Mouse (Mus musculus): ENCODE results near the gene Btnl2.
"Not testable (repeated sequence)": the region's sequence is repeated elsewhere in the genome, so short reads cannot be mapped to it uniquely, and the experiment has no call there.

Gene Btnl2

GRCm38 (mm10) chr17:34354539-34354938 lies at the start of gene Btnl2:
TSS of gene Btnl2 (plus strand) at chr17:34354822.
- no peak for DNase-seq (ENCODE audit: low spot score)

DNA sequence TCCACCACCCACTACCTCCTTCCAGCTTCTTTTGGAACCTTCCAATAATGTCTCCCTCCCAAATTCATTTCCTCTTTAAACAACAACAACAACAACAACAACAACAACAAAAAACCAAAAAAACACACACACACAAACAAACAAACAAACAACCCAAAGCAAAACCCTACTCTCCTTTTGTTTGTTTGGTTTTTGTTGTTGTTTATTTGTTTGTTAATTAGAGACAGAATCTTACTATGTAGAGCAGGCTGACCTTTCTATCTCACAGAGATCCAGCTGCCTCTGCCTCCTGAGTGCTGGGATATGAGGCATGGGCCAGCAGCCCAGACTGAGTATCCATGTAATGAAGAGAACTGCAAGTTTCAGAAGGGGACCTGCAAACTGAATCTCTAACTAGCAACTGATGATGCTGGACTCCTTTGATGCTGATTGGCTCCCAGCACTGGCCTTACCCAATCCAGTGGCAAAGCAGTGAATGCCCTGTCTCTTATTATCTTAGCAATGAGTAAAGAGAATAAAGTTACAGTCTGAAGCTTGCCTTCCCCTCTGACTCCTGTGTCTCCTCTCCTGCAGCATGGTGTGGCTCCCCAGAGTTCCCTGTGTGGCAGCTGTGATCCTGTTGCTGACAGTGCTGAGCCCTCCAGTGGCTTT lies 49.1 kb upstream of the Btnl2 start, which contains the start of gene H2-Eb1:
Gene H2-Eb1 (plus strand): TSS at position 488 of the 651 bp plus-strand sequence.
- DNase-seq (ENCODE audit: low spot score): peak; percentile 87

GRCm38 (mm10) chr17:34306407-34306806 lies 48.2 kb upstream of the Btnl2 start:
- no peak for DNase-seq (ENCODE audit: low spot score)

- DNase-seq (ENCODE audit: low spot score): no peak
These were observed 47.4 kb upstream of the Btnl2 start for GRCm38 (mm10) chr17:34307216-34307615.

DNA sequence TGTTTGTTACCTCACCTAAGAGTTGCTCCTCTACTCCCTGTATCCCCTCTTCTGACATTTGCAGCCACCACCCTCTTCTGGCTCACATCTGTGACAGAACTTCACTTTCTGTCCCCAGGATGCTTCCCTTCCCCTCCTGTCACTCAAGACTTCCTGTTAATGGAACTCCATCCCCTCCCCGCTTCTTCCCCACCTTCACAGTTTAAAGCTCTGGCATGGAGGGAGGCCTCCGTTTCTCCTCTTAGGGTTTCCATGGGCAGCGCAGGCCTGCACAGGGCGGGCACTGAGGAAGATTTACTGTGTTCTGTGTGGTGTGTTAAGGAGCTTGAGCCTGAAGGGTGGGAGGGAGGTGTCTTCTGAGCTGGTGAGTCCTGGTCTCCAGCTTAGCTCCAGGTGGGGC lies 46.5 kb upstream of the Btnl2 start:
- DNase-seq (ENCODE audit: low spot score): no peak

GRCm38 (mm10) chr17:34309225-34309624 lies 45.4 kb upstream of the Btnl2 start:
- DNase-seq (ENCODE audit: low spot score): no peak

DNA sequence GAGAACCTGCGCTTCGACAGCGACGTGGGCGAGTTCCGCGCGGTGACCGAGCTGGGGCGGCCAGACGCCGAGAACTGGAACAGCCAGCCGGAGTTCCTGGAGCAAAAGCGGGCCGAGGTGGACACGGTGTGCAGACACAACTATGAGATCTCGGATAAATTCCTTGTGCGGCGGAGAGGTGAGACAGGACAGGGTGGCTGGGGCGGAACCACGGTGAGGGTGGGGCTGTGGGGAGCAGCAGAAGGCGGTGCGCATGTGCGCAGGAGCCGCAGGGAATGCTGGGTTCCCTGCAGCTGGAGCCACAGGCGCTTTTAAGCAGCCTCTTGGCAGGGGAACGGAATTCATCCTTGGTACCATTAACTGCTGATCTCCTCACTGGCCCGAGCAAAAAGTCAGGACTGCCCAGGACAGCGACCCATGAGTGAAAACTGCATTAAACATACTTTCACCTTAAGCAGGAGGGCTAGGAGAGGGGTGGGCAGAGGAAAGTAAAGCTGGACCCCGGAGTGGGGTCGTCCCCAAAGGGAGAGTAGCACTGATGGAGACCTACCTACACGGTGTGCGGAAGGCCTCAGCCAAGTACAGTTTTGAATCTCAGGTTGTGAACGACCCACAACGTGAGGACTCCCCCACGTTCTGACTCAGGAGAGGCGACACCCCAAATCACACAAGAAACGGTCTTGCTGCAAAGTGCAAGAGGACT lies 44.8 kb upstream of the Btnl2 start:
- peak; percentile 78 for DNase-seq (ENCODE audit: low spot score)

DNA sequence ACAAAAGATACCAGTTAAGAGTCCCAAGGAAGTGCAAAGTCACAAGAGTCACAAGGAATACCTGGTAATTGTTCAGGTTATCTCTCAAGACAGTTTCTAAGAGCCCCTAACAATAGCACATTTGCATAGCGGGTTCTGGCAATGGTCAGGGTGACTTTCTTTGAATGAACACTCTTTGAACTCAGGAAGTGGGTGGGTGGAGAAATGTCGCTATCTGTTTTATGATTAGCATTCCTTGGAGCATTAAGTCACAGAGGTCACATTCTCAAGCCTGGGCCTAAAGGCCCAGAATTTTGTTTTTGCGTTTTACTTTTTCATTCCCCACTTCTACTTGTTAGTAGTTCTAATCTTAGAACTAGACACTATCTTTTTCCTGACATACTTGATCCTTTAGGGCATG lies 44.1 kb upstream of the Btnl2 start:
- DNase-seq (ENCODE audit: low spot score): not testable (repeated sequence)

DNA sequence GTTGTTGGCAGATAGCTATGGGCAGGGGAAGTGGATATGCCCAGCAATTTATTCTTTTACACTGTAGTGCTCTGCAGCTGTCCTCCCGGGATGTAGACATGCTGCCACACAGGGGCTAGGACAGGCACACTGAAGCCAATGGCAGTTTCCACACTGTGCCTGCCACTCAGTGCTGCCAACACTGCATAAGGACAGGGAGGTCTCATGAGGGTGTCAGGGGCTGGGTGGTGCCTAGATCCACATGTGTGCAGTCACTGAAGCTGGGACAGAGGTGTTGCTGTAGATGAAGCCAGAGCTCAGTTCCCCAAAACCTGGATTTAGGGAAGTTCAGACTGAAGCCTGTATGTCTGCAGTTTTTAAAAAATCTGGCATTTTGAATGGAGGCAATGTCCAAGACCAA lies 42.4 kb upstream of the Btnl2 start:
- DNase-seq (ENCODE audit: low spot score): no peak

GRCm38 (mm10) chr17:34313393-34313792 lies 41.2 kb upstream of the Btnl2 start:
- peak; percentile 89 for DNase-seq (ENCODE audit: low spot score)

DNA sequence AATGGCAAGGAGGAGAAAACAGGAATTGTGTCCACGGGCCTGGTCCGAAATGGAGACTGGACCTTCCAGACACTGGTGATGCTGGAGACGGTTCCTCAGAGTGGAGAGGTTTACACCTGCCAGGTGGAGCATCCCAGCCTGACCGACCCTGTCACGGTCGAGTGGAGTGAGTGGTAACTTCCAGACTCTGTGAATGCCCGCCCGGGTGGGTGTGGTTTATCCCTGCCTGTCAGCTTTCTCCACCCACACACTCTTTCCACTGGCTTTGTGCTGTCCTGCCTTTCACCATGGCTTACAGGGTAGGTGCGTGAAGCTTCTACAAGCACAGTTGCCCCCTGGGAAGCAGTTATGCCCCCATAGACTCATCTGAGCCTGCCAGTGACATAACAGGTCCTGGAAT lies 40.3 kb upstream of the Btnl2 start:
- DNase-seq (ENCODE audit: low spot score): no peak

- DNase-seq (ENCODE audit: low spot score): no peak
These were observed 39.1 kb upstream of the Btnl2 start for GRCm38 (mm10) chr17:34315512-34315911.

DNA sequence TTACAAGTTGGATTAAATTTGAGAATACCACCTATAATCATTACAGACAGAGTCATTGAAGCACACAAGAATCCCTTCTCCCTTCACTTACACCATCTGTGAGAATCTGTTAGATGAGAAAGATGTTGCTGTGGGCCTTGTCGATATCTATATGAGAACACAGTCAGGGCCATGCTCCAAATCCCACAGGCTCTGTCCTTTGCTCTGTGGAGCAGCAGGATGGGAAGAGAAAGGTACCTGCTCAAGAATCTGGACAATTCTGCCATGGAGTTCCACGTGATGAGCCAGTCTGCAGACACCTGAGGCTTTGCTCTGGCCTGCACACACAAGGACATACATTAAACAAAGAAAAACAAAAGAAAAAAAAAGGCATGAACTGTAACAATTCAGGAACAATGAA lies 37.9 kb upstream of the Btnl2 start:
- no peak for DNase-seq (ENCODE audit: low spot score)

- no peak for DNase-seq (ENCODE audit: low spot score)
These were observed 37.3 kb upstream of the Btnl2 start for GRCm38 (mm10) chr17:34317275-34317674.

- no peak for DNase-seq (ENCODE audit: low spot score)
These were observed 29.2 kb upstream of the Btnl2 start, which contains the start of gene H2-Eb2 for GRCm38 (mm10) chr17:34325436-34325835. TSS of gene H2-Eb2 (plus strand) at chr17:34325665.

GRCm38 (mm10) chr17:34326373-34326772 lies 28.2 kb upstream of the Btnl2 start:
- DNase-seq (ENCODE audit: low spot score): no peak

DNA sequence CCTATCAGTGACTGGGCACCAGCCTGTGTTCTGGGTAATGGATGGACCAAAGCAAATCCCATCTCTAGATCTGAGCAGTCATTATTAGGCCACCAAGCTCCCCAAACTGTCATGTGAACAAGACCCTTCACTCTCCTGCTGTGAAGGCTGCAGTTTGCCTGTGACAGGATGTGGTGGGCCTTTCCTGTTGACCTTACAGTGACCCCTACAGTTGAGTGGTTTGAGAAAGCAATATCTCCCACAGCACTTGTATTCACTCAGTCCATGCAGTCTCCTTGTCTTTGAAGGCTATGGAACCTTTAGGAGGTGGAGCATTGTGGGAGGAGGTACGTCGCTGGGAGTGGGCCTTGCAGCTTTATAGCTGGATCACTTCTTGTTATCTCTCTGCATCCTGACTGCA lies 24.8 kb upstream of the Btnl2 start:
- DNase-seq (ENCODE audit: low spot score): no peak

- DNase-seq (ENCODE audit: low spot score): no peak
These were observed 23.4 kb upstream of the Btnl2 start for GRCm38 (mm10) chr17:34331200-34331599.

DNA sequence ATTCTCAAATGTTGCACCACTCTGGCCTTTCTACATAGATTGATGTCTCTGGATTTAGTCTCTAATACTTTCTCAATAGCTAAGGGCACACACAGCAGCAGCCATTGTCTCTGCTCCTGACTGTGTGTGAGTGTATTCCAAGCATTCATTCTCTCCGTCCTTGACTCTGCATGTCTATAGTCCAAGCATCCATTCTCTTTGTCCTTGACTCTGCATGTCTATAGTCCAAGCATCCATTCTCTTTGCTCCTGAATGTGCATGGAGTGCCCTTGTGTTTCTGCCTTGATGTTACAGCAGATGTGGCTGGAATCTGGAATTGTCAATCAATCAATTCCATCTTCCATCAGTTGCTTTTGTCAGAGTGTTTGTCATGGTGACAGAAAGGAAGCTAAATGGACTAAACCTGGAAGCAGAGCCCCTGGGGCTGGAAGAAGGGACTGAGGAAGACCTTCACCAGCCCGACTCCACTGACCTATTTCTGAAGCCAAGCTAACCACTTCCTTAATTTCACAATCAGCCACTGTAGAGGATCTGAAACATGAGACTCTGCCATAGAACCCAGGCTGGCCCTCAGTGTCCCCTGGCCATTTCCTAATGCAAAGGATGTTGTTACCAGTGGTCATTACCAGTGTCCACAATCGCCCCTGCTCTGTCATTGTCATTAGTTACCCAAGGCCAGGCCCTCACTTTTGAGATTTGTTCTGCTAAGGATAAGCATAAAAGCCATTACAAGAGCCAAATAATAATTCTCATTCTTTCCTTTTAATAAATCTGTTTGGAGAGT lies 13.8 kb upstream of the Btnl2 start:
- DNase-seq (ENCODE audit: low spot score): no peak

DNA sequence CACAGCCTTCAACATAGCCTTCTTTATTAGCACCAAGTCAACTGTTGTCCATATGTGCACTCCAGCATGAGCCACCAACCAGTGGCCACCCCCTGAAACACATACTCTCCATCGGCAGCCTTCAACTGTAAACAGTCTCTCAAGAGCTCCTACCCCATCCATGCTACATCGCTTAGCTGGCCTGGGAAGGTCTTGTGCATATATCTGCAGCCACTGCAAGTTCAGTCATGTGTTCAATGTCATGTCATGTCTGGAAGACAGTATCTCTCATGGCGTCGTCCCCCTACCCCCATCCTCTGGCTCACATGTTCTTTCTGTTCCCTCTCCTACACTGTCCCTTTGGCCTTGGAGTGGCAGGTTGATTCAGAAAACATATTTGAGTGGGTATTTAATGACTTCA lies 9.7 kb upstream of the Btnl2 start:
- DNase-seq (ENCODE audit: low spot score): no peak

GRCm38 (mm10) chr17:34345486-34345885 lies 9.1 kb upstream of the Btnl2 start:
- DNase-seq (ENCODE audit: low spot score): no peak

DNA sequence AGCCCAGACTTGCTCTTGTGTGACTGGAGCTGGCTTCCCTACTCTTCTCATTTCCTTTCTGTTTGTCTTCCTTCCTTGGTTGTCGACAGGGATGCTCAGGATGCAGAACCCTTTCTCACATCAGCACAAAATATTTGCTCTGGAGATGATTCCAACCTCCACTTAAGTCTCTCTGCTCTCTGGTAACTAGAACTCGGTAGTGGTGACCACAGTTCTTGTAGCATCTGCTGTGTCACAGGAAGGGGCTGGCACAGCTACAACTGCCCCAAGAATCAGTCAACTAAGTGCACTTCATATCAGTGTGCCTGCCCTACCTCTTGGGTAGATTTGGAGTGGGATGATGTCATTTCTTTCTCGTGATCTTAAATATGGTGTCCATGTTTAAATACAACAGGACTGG lies 8.6 kb upstream of the Btnl2 start:
- DNase-seq (ENCODE audit: low spot score): no peak

Data from testis, postnatal 10 days (tissue).